Mouse (Mus musculus): ENCODE data around the gene Tmem35b. TPM values are rescaled to one million over a fixed set of nuclear protein-coding genes. Genes with fewer than 3 reads are reported as not detected.

Gene Tmem35b
- polyA plus RNA-seq, 1 experiment from 2014 or later, result 13.6 TPM

- Histone ChIP-seq H3K4me2 (peak within 1 kb of the TSS; percentile 80), H3K27ac (peak within 1 kb of the TSS; percentile 57), H3K4me1 (peaks cover 56% of the 10 kb centered on the region), H3K27me3 (peaks cover 19% of the 10 kb centered on the region), H3K36me3 (ENCODE audit: poor library complexity, severe bottlenecking) (no peaks in the 10 kb centered on the region), H3K9ac (peak within 1 kb of the TSS; percentile 91), H3K9me3 (replicated peaks) (no peaks in the 10 kb centered on the region), H3K4me3 (peak within 1 kb of the TSS; percentile 78)
- 0% methylated on average over 54 of the region's 67 CpGs for WGBS
- ATAC-seq, result peak; percentile 58
These were observed 45.4 kb downstream of the Tmem35b start, which contains the start of gene Dlgap3 for GRCm38 (mm10) chr4:127168914-127169345. TSS of gene Dlgap3 (plus strand) at chr4:127169204.

- Histone ChIP-seq H3K4me2 (peak overlapping the region; percentile 80), H3K36me3 (ENCODE audit: poor library complexity, severe bottlenecking) (no peaks in the 10 kb centered on the region), H3K9ac (peak overlapping the region; percentile 91), H3K9me3 (replicated peaks) (no peaks in the 10 kb centered on the region), H3K4me1 (peaks cover 61% of the 10 kb centered on the region), H3K4me3 (peak overlapping the region; percentile 78), H3K27ac (peak overlapping the region; percentile 57), H3K27me3 (peaks cover 19% of the 10 kb centered on the region)
- WGBS, result 3% methylated on average over 35 of the region's 51 CpGs
- peak; percentile 46 for ATAC-seq
These were observed 46.1 kb downstream of the Tmem35b start for GRCm38 (mm10) chr4:127169346-127170221.

GRCm38 (mm10) chr4:127170866-127171265, 47.4 kb downstream of the Tmem35b start:
- Histone ChIP-seq H3K4me1 (peaks cover 61% of the 10 kb centered on the region), H3K27me3 (peaks cover 19% of the 10 kb centered on the region), H3K27ac (peak overlapping the region; percentile 4; the same call in 1 of the 2 replicates), H3K9me3 (replicated peaks) (no peaks in the 10 kb centered on the region), H3K4me3 (no peak overlapping the region), H3K9ac (no peak overlapping the region), H3K36me3 (ENCODE audit: poor library complexity, severe bottlenecking) (no peaks in the 10 kb centered on the region), H3K4me2 (peak overlapping the region; percentile 80)
- no peak for ATAC-seq
- 18% methylated on average over 5 of the region's 5 CpGs for WGBS

- WGBS, result 47% methylated on average over 4 of the region's 4 CpGs
- Histone ChIP-seq H3K4me1 (peaks cover 61% of the 10 kb centered on the region), H3K4me2 (peak overlapping the region; percentile 80), H3K27me3 (peaks cover 19% of the 10 kb centered on the region), H3K36me3 (ENCODE audit: poor library complexity, severe bottlenecking) (no peaks in the 10 kb centered on the region), H3K9me3 (replicated peaks) (no peaks in the 10 kb centered on the region), H3K27ac (peak overlapping the region; percentile 59), H3K9ac (no peak overlapping the region), H3K4me3 (no peak overlapping the region)
- ATAC-seq, result no peak
These were observed 47.9 kb downstream of the Tmem35b start for GRCm38 (mm10) chr4:127171341-127171905.

- 15% methylated on average over 7 of the region's 7 CpGs for WGBS
- Histone ChIP-seq H3K36me3 (ENCODE audit: poor library complexity, severe bottlenecking) (no peaks in the 10 kb centered on the region), H3K27me3 (peaks cover 15% of the 10 kb centered on the region), H3K4me2 (no peak overlapping the region), H3K27ac (no peak overlapping the region), H3K4me3 (no peak overlapping the region), H3K9ac (no peak overlapping the region), H3K4me1 (peaks cover 61% of the 10 kb centered on the region), H3K9me3 (replicated peaks) (no peaks in the 10 kb centered on the region)
- ATAC-seq, result no peak
These were observed 48.6 kb downstream of the Tmem35b start for GRCm38 (mm10) chr4:127172119-127172518.

- peaks cover 60% of the 10 kb centered on the region for H3K4me1 ChIP-seq
These were observed 49.1 kb downstream of the Tmem35b start for GRCm38 (mm10) chr4:127172614-127173013.

GRCm38 (mm10) chr4:127173461-127173860, 50.0 kb downstream of the Tmem35b start:
- H3K27me3 ChIP-seq, result peaks cover 13% of the 10 kb centered on the region
- 0 out of 2 replicates have a peak overlapping the region, but pooled peaks have one; percentile 30 for H3K9ac ChIP-seq
- no peak overlapping the region for H3K4me2 ChIP-seq
- no peak overlapping the region for H3K4me3 ChIP-seq
- H3K4me1 ChIP-seq, result peaks cover 52% of the 10 kb centered on the region
- H3K27ac ChIP-seq, result no peak overlapping the region
- no peaks in the 10 kb centered on the region for H3K9me3 ChIP-seq (replicated peaks)
- 5% methylated on average over 8 of the region's 8 CpGs for WGBS
- no peaks in the 10 kb centered on the region for H3K36me3 ChIP-seq (ENCODE audit: poor library complexity, severe bottlenecking)
- ATAC-seq, result no peak

More at GRCm38 (mm10) chr4:127172614-127173013, 49.1 kb downstream of the Tmem35b start:
- Histone ChIP-seq H3K27me3 (peaks cover 16% of the 10 kb centered on the region), H3K9ac (no peak overlapping the region), H3K4me2 (no peak overlapping the region), H3K4me3 (no peak overlapping the region), H3K9me3 (replicated peaks) (no peaks in the 10 kb centered on the region), H3K27ac (no peak overlapping the region), H3K36me3 (ENCODE audit: poor library complexity, severe bottlenecking) (no peaks in the 10 kb centered on the region)
- 64% methylated on average over 4 of the region's 4 CpGs for WGBS
- no peak for ATAC-seq

GRCm38 (mm10) chr4:127174075-127174899, 50.8 kb downstream of the Tmem35b start:
- no peak overlapping the region for H3K4me3 ChIP-seq
- no peaks in the 10 kb centered on the region for H3K36me3 ChIP-seq (ENCODE audit: poor library complexity, severe bottlenecking)
- no peak for ATAC-seq
- H3K27me3 ChIP-seq, result peaks cover 17% of the 10 kb centered on the region
- H3K9me3 ChIP-seq (replicated peaks), result no peaks in the 10 kb centered on the region
- no peak overlapping the region for H3K4me2 ChIP-seq
- peaks cover 54% of the 10 kb centered on the region for H3K4me1 ChIP-seq
- H3K9ac ChIP-seq, result no peak overlapping the region
- no peak overlapping the region for H3K27ac ChIP-seq
- WGBS, result 63% methylated on average over 8 of the region's 8 CpGs

GRCm38 (mm10) chr4:127174900-127175278, 51.4 kb downstream of the Tmem35b start:
- Histone ChIP-seq H3K4me3 (no peak overlapping the region), H3K9me3 (replicated peaks) (no peaks in the 10 kb centered on the region), H3K27me3 (peaks cover 21% of the 10 kb centered on the region), H3K4me1 (peaks cover 54% of the 10 kb centered on the region), H3K9ac (no peak overlapping the region), H3K4me2 (no peak overlapping the region), H3K27ac (no peak overlapping the region), H3K36me3 (ENCODE audit: poor library complexity, severe bottlenecking) (no peaks in the 10 kb centered on the region)
- WGBS, result 61% methylated on average over 4 of the region's 4 CpGs
- no peak for ATAC-seq

- 77% methylated on average over 11 of the region's 11 CpGs for WGBS
- Histone ChIP-seq H3K4me1 (peaks cover 26% of the 10 kb centered on the region), H3K9me3 (replicated peaks) (no peaks in the 10 kb centered on the region), H3K9ac (no peak overlapping the region), H3K4me2 (no peak overlapping the region), H3K4me3 (no peak overlapping the region), H3K36me3 (ENCODE audit: poor library complexity, severe bottlenecking) (no peaks in the 10 kb centered on the region), H3K27me3 (peaks cover 12% of the 10 kb centered on the region; the same call in 1 of the 2 replicates), H3K27ac (no peak overlapping the region)
- no peak for ATAC-seq
These were observed 54.5 kb downstream of the Tmem35b start for GRCm38 (mm10) chr4:127177961-127178360.

- Histone ChIP-seq H3K9me3 (replicated peaks) (no peaks in the 10 kb centered on the region), H3K27me3 (peaks cover 12% of the 10 kb centered on the region; the same call in 1 of the 2 replicates), H3K4me3 (no peak overlapping the region), H3K36me3 (ENCODE audit: poor library complexity, severe bottlenecking) (no peaks in the 10 kb centered on the region), H3K27ac (no peak overlapping the region), H3K9ac (no peak overlapping the region), H3K4me2 (no peak overlapping the region), H3K4me1 (peaks cover 19% of the 10 kb centered on the region)
- ATAC-seq, result no peak
- 53% methylated on average over 9 of the region's 9 CpGs for WGBS
These were observed 55.2 kb downstream of the Tmem35b start for GRCm38 (mm10) chr4:127178671-127179070.

Data from forebrain, embryonic 13.5 days (tissue).